Mouse (Mus musculus) lung, embryonic 16.5 days (tissue): Measurements from ENCODE around the gene Nmbr. TPM values are rescaled to one million over a fixed set of nuclear protein-coding genes. Genes with fewer than 3 reads are reported as not detected.

Source experiments
- ATAC-seq: fragments of 200-750 bp; cut with Nextera tagmentation; 2 replicates; pipeline ENCODE4 v1.8.0; 2017; ENCODE audit warnings: low read depth, mild to moderate bottlenecking, moderate library complexity
- H3K27ac ChIP-seq: fragments of 300-500 bp; sonication (generic); 2 replicates; pipeline ENCODE4 v1.5.1; 2014; ENCODE audit warnings: mild to moderate bottlenecking, control low read depth, low read length
- H3K27me3 ChIP-seq: fragments of 300-500 bp; sonication (generic); 2 replicates; pipeline ENCODE4 v1.6.1; 2014; ENCODE audit warnings: low read depth, low read length, mixed read lengths; ENCODE audit not compliant: control insufficient read depth, insufficient read depth
- H3K36me3 ChIP-seq: fragments of 300-500 bp; sonication (generic); 2 replicates; pipeline ENCODE4 v1.6.1; 2014; ENCODE audit warnings: low read length; ENCODE audit not compliant: control insufficient read depth, insufficient read depth
- H3K4me1 ChIP-seq: fragments of 300-500 bp; sonication (generic); replicated peaks from 2 replicates; pipeline ENCODE4 v1.6.1; 2014; ENCODE audit warnings: low read length, mixed read lengths; ENCODE audit not compliant: control insufficient read depth, insufficient read depth
- H3K4me2 ChIP-seq: fragments of 300-500 bp; sonication (generic); 2 replicates; pipeline ENCODE4 v1.6.1; 2014; ENCODE audit warnings: low read depth, low read length, control low read depth
- H3K4me3 ChIP-seq: fragments of 300-500 bp; sonication (generic); 2 replicates; pipeline ENCODE4 v1.5.1; 2014; ENCODE audit warnings: mild to moderate bottlenecking, low read length, control low read depth
- H3K9ac ChIP-seq: fragments of 300-500 bp; sonication (generic); 2 replicates; pipeline ENCODE4 v1.6.1; 2014; ENCODE audit warnings: low read length, control low read depth
- H3K9me3 ChIP-seq: fragments of 300-500 bp; sonication (generic); 2 replicates; pipeline ENCODE4 v1.6.1; 2016; ENCODE audit warnings: low read length; ENCODE audit not compliant: control insufficient read depth
- WGBS: fragments of 180-500 bp; shearing (Covaris S2); extraction: QIAGEN DNeasy Blood & Tissue Kit; methylation state at CpG from one replicate; pipeline ENCODE4 v1.1.7; 2014; 5-methylcytosine and 5-hydroxymethylcytosine counted together
- polyA plus RNA-seq: library from polyadenylated mRNA; unstranded; fragments of >200 nt; fragmentation: Nextera tagmentation; extraction: Ambion mirVana; gene quantifications from 2 replicates; pipeline ENCODE4 v1.2.1, GENCODE M21; 2015

Nmbr gene
- polyA plus RNA-seq, 1 experiment from 2014 or later: 0.64 TPM

DNA sequence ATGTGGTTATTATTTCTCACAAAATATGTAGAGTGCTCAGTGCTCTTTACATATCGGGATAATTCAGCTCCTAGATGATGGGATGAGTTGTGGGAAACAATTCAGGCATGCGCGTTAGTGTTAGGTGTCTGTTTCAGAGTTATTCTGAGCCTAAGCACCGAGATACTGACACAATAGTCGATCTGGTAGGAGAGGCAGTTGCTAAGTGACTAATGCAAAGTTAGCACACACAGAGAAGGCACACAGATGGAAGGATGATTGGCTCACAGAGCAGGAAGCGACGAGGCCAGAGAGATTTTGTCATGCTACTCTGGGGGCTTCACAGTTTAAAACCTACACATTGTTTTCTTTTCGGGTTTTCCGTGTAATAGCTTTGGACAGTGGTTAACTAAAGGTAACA is 20.3 kb downstream of the Nmbr start:
- no peaks in the 10 kb centered on the region for H3K36me3 ChIP-seq
- H3K4me3 ChIP-seq: no peak overlapping the region
- no peaks in the 10 kb centered on the region for H3K4me1 ChIP-seq
- no peak for ATAC-seq
- WGBS: 67% methylated on average over 9 of the region's 9 CpGs
- H3K27ac ChIP-seq: no peak overlapping the region
- H3K4me2 ChIP-seq: no peak overlapping the region
- H3K27me3 ChIP-seq: no peaks in the 10 kb centered on the region
- no peak overlapping the region for H3K9ac ChIP-seq
- H3K9me3 ChIP-seq: no peaks in the 10 kb centered on the region

DNA sequence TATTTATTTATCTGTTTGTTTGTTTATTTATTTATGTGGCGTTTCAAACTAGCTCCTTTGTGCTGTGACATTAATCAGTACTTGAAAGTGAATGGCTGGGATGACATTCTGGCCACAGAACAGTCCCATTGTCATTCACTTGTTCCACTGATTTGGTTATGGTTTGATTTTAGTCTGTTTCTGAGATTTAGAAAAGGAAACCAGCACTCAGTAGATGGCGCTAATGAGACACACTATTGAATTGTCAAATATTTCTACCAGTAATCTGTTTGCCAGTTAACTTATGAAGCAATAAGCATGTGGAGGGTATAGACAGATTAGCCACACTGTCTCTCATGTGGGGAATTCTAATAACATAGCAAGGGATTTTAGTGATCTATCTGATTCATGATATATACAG is 28.9 kb downstream of the Nmbr start:
- Histone ChIP-seq H3K27me3 (no peaks in the 10 kb centered on the region), H3K36me3 (no peaks in the 10 kb centered on the region), H3K4me2 (no peak overlapping the region), H3K9ac (no peak overlapping the region), H3K27ac (no peak overlapping the region), H3K4me3 (no peak overlapping the region), H3K4me1 (no peaks in the 10 kb centered on the region), H3K9me3 (no peaks in the 10 kb centered on the region)
- no peak for ATAC-seq
- WGBS: 2% methylated on average over 2 of the region's 2 CpGs

DNA sequence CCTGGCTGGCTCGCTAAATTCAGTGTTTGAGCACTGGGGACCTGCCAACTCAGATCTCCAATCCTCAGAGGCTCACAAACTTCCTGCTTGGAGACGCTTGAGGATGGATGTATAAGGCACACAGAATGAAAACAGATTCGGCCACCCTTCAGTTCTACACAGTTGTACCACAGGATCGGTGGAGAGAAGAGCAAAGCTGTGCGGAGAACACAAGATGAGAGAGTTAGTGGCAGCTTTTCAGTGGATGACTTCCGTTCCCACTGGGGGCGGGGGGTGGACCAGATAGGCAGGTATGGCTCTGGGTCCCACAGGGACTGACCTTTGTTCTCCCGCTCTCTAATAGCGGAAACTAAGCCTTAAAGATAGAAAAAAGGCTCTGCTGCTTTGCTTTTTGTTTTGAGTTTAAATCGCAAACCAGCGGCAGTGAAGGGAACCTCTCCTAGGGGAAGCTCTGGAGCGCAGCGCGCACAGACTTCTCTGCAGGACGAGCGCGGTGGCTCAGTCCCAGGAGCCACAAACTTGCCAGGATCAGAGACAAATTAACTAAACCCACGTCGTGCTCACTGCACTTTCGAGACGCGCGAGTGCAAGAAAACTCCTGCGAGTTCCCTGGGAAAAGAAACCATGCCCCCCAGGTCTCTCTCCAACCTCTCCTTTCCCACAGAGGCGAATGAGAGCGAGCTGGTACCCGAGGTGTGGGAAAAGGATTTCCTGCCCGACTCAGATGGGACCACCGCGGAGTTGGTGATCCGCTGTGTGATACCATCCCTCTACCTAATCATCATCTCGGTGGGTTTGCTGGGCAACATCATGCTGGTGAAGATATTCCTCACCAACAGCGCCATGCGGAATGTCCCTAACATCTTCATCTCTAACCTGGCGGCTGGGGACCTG is 54.5 kb downstream of the Nmbr start:
- Histone ChIP-seq H3K9ac (peak overlapping the region; percentile 19; the same call in 1 of the 2 replicates), H3K4me3 (peak overlapping the region; percentile 49)
- ATAC-seq: no peak

DNA sequence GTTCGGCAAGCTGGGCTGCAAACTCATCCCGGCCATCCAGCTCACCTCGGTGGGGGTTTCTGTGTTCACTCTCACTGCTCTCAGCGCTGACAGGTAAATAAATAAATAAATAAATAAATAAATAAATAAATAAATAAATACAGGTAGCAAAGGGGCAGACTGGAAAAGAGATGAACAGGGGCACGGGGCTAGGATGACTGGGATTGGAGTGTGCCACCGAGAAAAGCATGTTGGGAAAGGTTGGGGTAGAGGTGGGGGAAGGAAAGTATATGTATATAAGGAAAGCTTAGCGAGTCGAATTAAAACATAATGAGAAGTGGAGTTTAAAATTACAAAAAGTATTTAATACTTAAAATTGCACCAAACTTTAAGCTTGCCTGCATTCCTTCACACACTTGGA is 55.2 kb downstream of the Nmbr start:
- Histone ChIP-seq H3K4me3 (no peak overlapping the region), H3K9ac (no peak overlapping the region)
- 22% methylated on average over 8 of the region's 8 CpGs for WGBS

More for the DNA sequence above, 54.5 kb downstream of the Nmbr start:
- Histone ChIP-seq H3K9me3 (no peaks in the 10 kb centered on the region), H3K4me1 (peaks cover 4% of the 10 kb centered on the region; the same call in 1 of the 2 replicates), H3K27ac (no peak overlapping the region), H3K4me2 (peak overlapping the region; percentile 80), H3K27me3 (peaks cover 6% of the 10 kb centered on the region; the same call in 1 of the 2 replicates), H3K36me3 (no peaks in the 10 kb centered on the region)
- 2% methylated on average over 35 of the region's 35 CpGs for WGBS

GRCm38 (mm10) chr10:14770227-14770910 is 65.0 kb downstream of the Nmbr start:
- WGBS: 61% methylated on average over 10 of the region's 10 CpGs
- Histone ChIP-seq H3K4me2 (peak overlapping the region; percentile 37), H3K9ac (no peak overlapping the region), H3K27ac (peak overlapping the region; percentile 47), H3K4me1 (no peaks in the 10 kb centered on the region), H3K4me3 (peak overlapping the region; percentile 10), H3K36me3 (no peaks in the 10 kb centered on the region), H3K27me3 (no peaks in the 10 kb centered on the region), H3K9me3 (no peaks in the 10 kb centered on the region)
- peak; percentile 70 for ATAC-seq

More for the DNA sequence above, 55.2 kb downstream of the Nmbr start:
- Histone ChIP-seq H3K36me3 (no peaks in the 10 kb centered on the region), H3K9me3 (no peaks in the 10 kb centered on the region), H3K27ac (no peak overlapping the region), H3K27me3 (peaks cover 6% of the 10 kb centered on the region; the same call in 1 of the 2 replicates), H3K4me1 (peaks cover 4% of the 10 kb centered on the region; the same call in 1 of the 2 replicates), H3K4me2 (peak overlapping the region; percentile 80; the same call in 1 of the 2 replicates)
- no peak for ATAC-seq

- no peak overlapping the region for H3K9ac ChIP-seq
- ATAC-seq: no peak
- 52% methylated on average over 2 of the region's 2 CpGs for WGBS
- H3K4me3 ChIP-seq: no peak overlapping the region
- no peak overlapping the region for H3K4me2 ChIP-seq
- H3K27me3 ChIP-seq: no peaks in the 10 kb centered on the region
- no peaks in the 10 kb centered on the region for H3K36me3 ChIP-seq
- H3K4me1 ChIP-seq: no peaks in the 10 kb centered on the region
- no peaks in the 10 kb centered on the region for H3K9me3 ChIP-seq
- H3K27ac ChIP-seq: no peak overlapping the region
Observed at GRCm38 (mm10) chr10:14774499-14774898, 69.1 kb downstream of the Nmbr start.

DNA sequence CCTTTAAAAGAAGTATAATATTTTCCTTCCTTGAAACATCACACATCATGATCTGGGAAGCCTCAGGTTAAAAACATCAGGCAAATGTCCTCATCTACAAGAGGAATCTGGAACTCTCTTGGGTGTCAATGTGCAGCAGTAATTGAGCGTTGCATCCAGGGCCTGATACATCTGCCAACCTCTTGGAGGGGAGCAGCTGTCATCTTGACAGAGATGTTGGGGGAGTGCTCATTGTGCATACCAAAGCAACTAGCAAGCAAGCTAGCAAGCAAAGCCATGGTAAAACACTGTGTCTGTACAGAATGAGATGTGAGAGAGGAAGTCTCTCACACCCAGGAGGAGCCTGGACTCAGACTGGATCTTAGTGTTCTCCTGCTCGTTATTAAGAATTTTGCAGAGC is 84.6 kb downstream of the Nmbr start:
- WGBS: 58% methylated on average over 2 of the region's 2 CpGs
- Histone ChIP-seq H3K27ac (no peak overlapping the region), H3K9me3 (no peaks in the 10 kb centered on the region), H3K27me3 (no peaks in the 10 kb centered on the region), H3K4me1 (no peaks in the 10 kb centered on the region), H3K4me2 (no peak overlapping the region), H3K9ac (no peak overlapping the region), H3K36me3 (no peaks in the 10 kb centered on the region), H3K4me3 (no peak overlapping the region)
- ATAC-seq: no peak

DNA sequence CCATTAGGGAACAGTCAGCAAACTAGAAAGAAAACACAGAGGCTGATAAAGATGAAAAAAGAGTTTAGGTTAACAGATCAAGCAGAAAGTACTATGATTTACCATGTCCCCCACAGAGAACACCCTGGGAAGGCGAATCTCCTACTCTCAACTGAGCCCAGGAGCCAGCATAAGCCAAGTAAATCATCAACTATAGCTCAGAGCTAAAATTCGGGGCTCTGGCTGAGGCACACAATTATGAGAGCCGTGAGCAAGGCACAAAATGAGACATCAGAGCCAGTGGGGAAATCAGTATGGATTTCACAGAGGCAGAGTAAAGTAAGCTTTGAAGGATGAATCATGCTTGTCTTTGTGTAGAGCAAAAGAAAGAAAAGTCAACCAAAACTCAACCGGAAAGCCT is 111.6 kb downstream of the Nmbr start:
- 67% methylated on average over 4 of the region's 4 CpGs for WGBS
- H3K27ac ChIP-seq: no peak overlapping the region
- ATAC-seq: no peak

More for the DNA sequence above, 111.6 kb downstream of the Nmbr start:
- Histone ChIP-seq H3K4me2 (no peak overlapping the region), H3K4me1 (no peaks in the 10 kb centered on the region), H3K36me3 (no peaks in the 10 kb centered on the region), H3K9ac (no peak overlapping the region), H3K4me3 (no peak overlapping the region), H3K27me3 (no peaks in the 10 kb centered on the region), H3K9me3 (no peaks in the 10 kb centered on the region)
